14 mouse cellular contexts compared by ENCODE assay signal in the genomic region with DNA sequence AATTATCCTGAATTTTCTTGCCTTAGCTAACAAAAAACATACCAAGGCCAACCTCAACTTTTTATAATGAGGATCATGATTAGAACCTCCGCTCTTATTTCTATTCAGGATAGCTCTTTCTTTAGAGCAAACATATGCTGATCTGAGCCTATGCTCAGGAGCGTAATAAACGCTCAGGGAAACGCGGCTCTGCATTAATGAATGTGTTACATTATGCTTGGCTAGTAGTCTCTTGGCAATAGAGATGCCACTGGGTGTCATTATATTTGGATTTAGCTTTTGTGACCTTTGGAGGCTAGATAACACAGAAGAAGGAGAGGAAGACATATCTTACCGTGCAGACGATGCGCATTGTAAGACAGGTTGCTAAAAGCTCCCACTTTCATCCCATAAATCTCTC.
"Had no signal": no experiment of that assay in that cellular context is flagged by ENCODE, and none has a peak within 500 bp of the region (broad histone marks: within the 10 kb centered on the region; RNA-seq: fewer than 3 reads in every experiment).

No protein-coding gene starts in this region.

- H3K9ac ChIP-seq: limb, embryonic 15.5 days; liver, embryonic 12.5 days; lung, embryonic 15.5 days; stomach, embryonic 15.5 days had no signal

- H3K4me2 ChIP-seq: limb, embryonic 15.5 days; liver, embryonic 12.5 days; lung, embryonic 15.5 days; stomach, embryonic 15.5 days had no signal

- H3K27ac ChIP-seq: left cerebral cortex, adult 2 months; limb, embryonic 15.5 days; liver, embryonic 12.5 days; lung, embryonic 15.5 days; macrophage; stomach, embryonic 15.5 days had no signal

- ATAC-seq: intestine, embryonic 16.5 days; liver, embryonic 12.5 days had no signal

- H3K9me3 ChIP-seq: limb, embryonic 15.5 days; liver, embryonic 12.5 days; lung, embryonic 15.5 days; stomach, embryonic 15.5 days had no signal

- H3K4me3 ChIP-seq: left cerebral cortex, adult 2 months; limb, embryonic 15.5 days; liver, embryonic 12.5 days; lung, embryonic 15.5 days; megakaryocyte, embryonic 14.5 days; myocyte; stomach, embryonic 15.5 days had no signal

- H3K4me1 ChIP-seq: limb, embryonic 15.5 days; liver, embryonic 12.5 days; lung, embryonic 15.5 days; megakaryocyte, embryonic 14.5 days; stomach, embryonic 15.5 days had no signal

- DNase-seq: kidney, adult 8-10 months; kidney, postnatal 25 days; lung, postnatal 14 days; thymus, adult 2 months; thymus, postnatal 25 days had no signal

- H3K27me3 ChIP-seq: limb, embryonic 15.5 days; liver, embryonic 12.5 days; lung, embryonic 15.5 days; megakaryocyte, embryonic 14.5 days; stomach, embryonic 15.5 days had no signal

- H3K36me3 ChIP-seq: limb, embryonic 15.5 days; liver, embryonic 12.5 days; lung, embryonic 15.5 days; stomach, embryonic 15.5 days had no signal
